Mouse (Mus musculus): ENCODE measurements at regions not wholly inside any gene's neighbourhood (a gene's known extent, or its start where the extent isn't known, plus 50 kb on each side); places are given as distances from the start of the nearest gene placed in this dataset.

GRCm38 (mm10) chr11:112121831-112122230 lies 660.2 kb upstream of the Sox9 start:
- no peak for DNase-seq (ENCODE audit: low read depth)

GRCm38 (mm10) chr11:112125249-112125933 lies 656.6 kb upstream of the Sox9 start:
- DNase-seq (ENCODE audit: low read depth): no peak

- DNase-seq (ENCODE audit: low read depth): no peak
Observed at GRCm38 (mm10) chr11:112130090-112130489, 651.9 kb upstream of the Sox9 start.

- DNase-seq (ENCODE audit: low read depth): no peak
Observed at GRCm38 (mm10) chr11:112137401-112138020, 644.5 kb upstream of the Sox9 start.

GRCm38 (mm10) chr11:112140058-112140457 lies 642.0 kb upstream of the Sox9 start:
- no peak for DNase-seq (ENCODE audit: low read depth)

GRCm38 (mm10) chr11:112140495-112140894 lies 641.5 kb upstream of the Sox9 start:
- DNase-seq (ENCODE audit: low read depth): no peak

- DNase-seq (ENCODE audit: low read depth): no peak
Observed at GRCm38 (mm10) chr11:112140912-112141311, 641.1 kb upstream of the Sox9 start.

- DNase-seq (ENCODE audit: low read depth): no peak
Observed at GRCm38 (mm10) chr11:112152051-112152450, 630.0 kb upstream of the Sox9 start.

GRCm38 (mm10) chr11:112153198-112153597 lies 628.8 kb upstream of the Sox9 start:
- no peak for DNase-seq (ENCODE audit: low read depth)

GRCm38 (mm10) chr11:112154712-112155319 lies 627.2 kb upstream of the Sox9 start:
- no peak for DNase-seq (ENCODE audit: low read depth)

- DNase-seq (ENCODE audit: low read depth): no peak
Observed at GRCm38 (mm10) chr11:112155339-112155955, 626.6 kb upstream of the Sox9 start.

- no peak for DNase-seq (ENCODE audit: low read depth)
Observed at GRCm38 (mm10) chr11:112163681-112164265, 618.3 kb upstream of the Sox9 start.

GRCm38 (mm10) chr11:112173585-112173984 lies 608.4 kb upstream of the Sox9 start:
- no peak for DNase-seq (ENCODE audit: low read depth)

- no peak for DNase-seq (ENCODE audit: low read depth)
Observed at GRCm38 (mm10) chr11:112175302-112175701, 606.7 kb upstream of the Sox9 start.

- no peak for DNase-seq (ENCODE audit: low read depth)
Observed at GRCm38 (mm10) chr11:112180666-112181065, 601.4 kb upstream of the Sox9 start.

- no peak for DNase-seq (ENCODE audit: low read depth)
Observed at GRCm38 (mm10) chr11:112197620-112198268, 584.3 kb upstream of the Sox9 start.

- DNase-seq (ENCODE audit: low read depth): no peak
Observed at GRCm38 (mm10) chr11:112204561-112204960, 577.5 kb upstream of the Sox9 start.

- peak; percentile 34 for DNase-seq (ENCODE audit: low read depth)
Observed at GRCm38 (mm10) chr11:112209414-112209813, 572.6 kb upstream of the Sox9 start.

GRCm38 (mm10) chr11:112219046-112219720 lies 562.8 kb upstream of the Sox9 start:
- DNase-seq (ENCODE audit: low read depth): no peak

- DNase-seq (ENCODE audit: low read depth): no peak
Observed at GRCm38 (mm10) chr11:112234492-112235116, 547.4 kb upstream of the Sox9 start.
